Mouse (Mus musculus) embryonic stem cell, embryonic (primary cell): ENCODE results near the gene Eif2ak1.

Experiments used
- CTCF ChIA-PET, 4 experiments: fragments of 300-600 bp in 2 of 4; fragments of 350-600 bp in 2 of 4; sonication (Branson Sonifier 250); formaldehyde crosslinking; loops; one replicate each; lab custom pipeline; 2022; ENCODE audit warnings: inconsistent platforms in 2 of 4; lab: Charles Lee
- POLR2A ChIA-PET, 4 experiments: fragments of 300-600 bp in 2 of 4; fragments of 350-600 bp in 2 of 4; sonication (Branson Sonifier 250); formaldehyde crosslinking; loops; one replicate each; lab custom pipeline; 2022; ENCODE audit warnings: antibody characterized with exemption in 4 of 4, inconsistent platforms in 1 of 4; lab: Charles Lee

Gene Eif2ak1

GRCm38 (mm10) chr5:143927875-143928274, 110.3 kb downstream of the Eif2ak1 start, which contains the start of gene Gm42421:
TSS of gene Gm42421 (plus strand) at chr5:143928175.
- POLR2A ChIA-PET: interaction anchor here in 1 of 4 experiments (0.7 kb wide), 1 partner anchor 463 kb away, joined by 3 read pairs; no protein-coding TSS in a partner anchor
- CTCF ChIA-PET: interaction anchor here in 1 of 4 experiments (0.5 kb wide), 1 partner anchor 211 kb away, joined by 5 read pairs; no protein-coding TSS in a partner anchor

GRCm38 (mm10) chr5:143929291-143929690, 111.7 kb downstream of the Eif2ak1 start:
- POLR2A ChIA-PET: interaction anchor here in 1 of 4 experiments (1.2 kb wide), 1 partner anchor 55 kb away, joined by 6 read pairs; no protein-coding TSS in a partner anchor
- CTCF ChIA-PET: no interaction called here

- POLR2A ChIA-PET: interaction anchor here in 2 of 4 experiments (0.7 to 1.7 kb wide), 6 partner anchors 10 to 369 kb away, joined by 3 to 4 read pairs (median 3); no protein-coding TSS in a partner anchor
Measured at GRCm38 (mm10) chr5:143930656-143931055, 113.1 kb downstream of the Eif2ak1 start.

GRCm38 (mm10) chr5:143931863-143932580, 114.4 kb downstream of the Eif2ak1 start:
- ChIA-PET CTCF (interaction anchor here in 3 of 4 experiments (0.6 to 2.6 kb wide), 17 partner anchors 9 to 863 kb away, joined by 3 to 19 read pairs (median 4); partner anchors contain the start of genes Aimp2 (in 1 of the 3) and Pms2 (in 1 of the 3)), POLR2A (interaction anchor here (0.6 to 2.3 kb wide), 30 partner anchors 8 to 544 kb away, joined by 3 to 18 read pairs (median 4); partner anchors contain the start of genes Aimp2 (in 4 of the 4), Pms2 (in 4 of the 4), Ccz1 (in 1 of the 4) and Cyth3 (in 1 of the 4))

More at GRCm38 (mm10) chr5:143930656-143931055, 113.1 kb downstream of the Eif2ak1 start:
- CTCF ChIA-PET: interaction anchor here in 2 of 4 experiments (0.5 to 0.6 kb wide), 2 partner anchors 48 to 112 kb away, joined by 4 to 5 read pairs; no protein-coding TSS in a partner anchor

- ChIA-PET POLR2A (interaction anchor here (0.6 to 2.3 kb wide), 25 partner anchors 8 to 613 kb away, joined by 3 to 18 read pairs (median 4); partner anchors contain the start of genes Aimp2 (in 3 of the 4), Pms2 (in 3 of the 4), Ccz1 (in 1 of the 4) and Cyth3 (in 1 of the 4)), CTCF (interaction anchor here in 3 of 4 experiments (0.5 to 2.6 kb wide), 18 partner anchors 9 to 671 kb away, joined by 3 to 19 read pairs (median 4); partner anchors contain the start of genes Aimp2 (in 2 of the 3) and Pms2 (in 2 of the 3))
Measured at GRCm38 (mm10) chr5:143932831-143933230, 115.2 kb downstream of the Eif2ak1 start, which contains the start of gene Rsph10b. TSS of gene Rsph10b (plus strand) at chr5:143933035.

- CTCF ChIA-PET: interaction anchor here (0.5 to 2.6 kb wide), 14 partner anchors 13 to 366 kb away, joined by 3 to 19 read pairs (median 4); partner anchors contain the start of genes Aimp2 (in 2 of the 4) and Pms2 (in 2 of the 4)
- POLR2A ChIA-PET: interaction anchor here (0.7 to 2.3 kb wide), 21 partner anchors 8 to 612 kb away, joined by 3 to 18 read pairs (median 4); partner anchors contain the start of genes Aimp2 (in 2 of the 4), Pms2 (in 2 of the 4), Ankrd61 (in 1 of the 4) and Ccz1 (in 1 of the 4)
Measured at GRCm38 (mm10) chr5:143933414-143933813, 115.8 kb downstream of the Eif2ak1 start.

- ChIA-PET CTCF (interaction anchor here in 3 of 4 experiments (0.9 to 2.6 kb wide), 7 partner anchors 12 to 66 kb away, joined by 3 to 19 read pairs (median 8); no protein-coding TSS in a partner anchor), POLR2A (interaction anchor here in 3 of 4 experiments (0.7 to 2.3 kb wide), 11 partner anchors 7 to 611 kb away, joined by 3 to 18 read pairs (median 4); partner anchors contain the start of genes Aimp2 (in 1 of the 3), Ankrd61 (in 1 of the 3) and Pms2 (in 1 of the 3))
Measured at GRCm38 (mm10) chr5:143933875-143934274, 116.3 kb downstream of the Eif2ak1 start.

- CTCF ChIA-PET: interaction anchor here in 1 of 4 experiments (0.9 kb wide), 1 partner anchor 39 kb away, joined by 3 read pairs; no protein-coding TSS in a partner anchor
- POLR2A ChIA-PET: interaction anchor here in 1 of 4 experiments (1.4 kb wide), 1 partner anchor 27 kb away, joined by 3 read pairs; no protein-coding TSS in a partner anchor
Measured at GRCm38 (mm10) chr5:143936156-143936555, 118.6 kb downstream of the Eif2ak1 start.

- ChIA-PET POLR2A (interaction anchor here in 3 of 4 experiments (0.5 to 2.1 kb wide), 10 partner anchors 8 to 1356 kb away, joined by 3 to 8 read pairs (median 3); partner anchors contain the start of genes Rsph10b (in 2 of the 3) and Usp42 (in 1 of the 3)), CTCF (interaction anchor here in 1 of 4 experiments (0.8 to 1.2 kb wide), 3 partner anchors 9 to 58 kb away, joined by 3 to 4 read pairs (median 3); partner anchors contain the start of gene Rsph10b)
Measured at GRCm38 (mm10) chr5:143941588-143941987, 124.0 kb downstream of the Eif2ak1 start.

GRCm38 (mm10) chr5:143943231-143944125, 125.9 kb downstream of the Eif2ak1 start:
- ChIA-PET POLR2A (no interaction called here), CTCF (interaction anchor here in 1 of 4 experiments (2.1 kb wide), 1 partner anchor 31 kb away, joined by 6 read pairs; no protein-coding TSS in a partner anchor)

- CTCF ChIA-PET: interaction anchor here in 2 of 4 experiments (0.8 to 1.2 kb wide), 2 partner anchors 15 to 259 kb away, joined by 3 to 4 read pairs; partner anchors contain the start of gene Rsph10b (in 1 of the 2)
- POLR2A ChIA-PET: interaction anchor here in 3 of 4 experiments (0.6 to 1.9 kb wide), 3 partner anchors 15 to 326 kb away, joined by 3 to 6 read pairs (median 3); partner anchors contain the start of genes Cyth3 (in 1 of the 3) and Rsph10b (in 1 of the 3)
Measured at GRCm38 (mm10) chr5:143948361-143948760, 130.8 kb downstream of the Eif2ak1 start.

GRCm38 (mm10) chr5:143950016-143950415, 132.4 kb downstream of the Eif2ak1 start:
- CTCF ChIA-PET: interaction anchor here in 1 of 4 experiments (0.5 to 0.6 kb wide), 2 partner anchors 10 to 25 kb away, joined by 3 to 10 read pairs; no protein-coding TSS in a partner anchor
- POLR2A ChIA-PET: interaction anchor here in 1 of 4 experiments (0.6 to 1.0 kb wide), 3 partner anchors 9 to 165 kb away, joined by 3 to 7 read pairs (median 3); no protein-coding TSS in a partner anchor
